Mouse (Mus musculus) heart, embryonic 12.5 days (tissue): ENCODE measurements around the gene Cyp27b1. TPM values are rescaled to one million over a fixed set of nuclear protein-coding genes. Genes with fewer than 3 reads are reported as not detected.
"Not testable (repeated sequence)": the region's sequence is repeated elsewhere in the genome, so short reads cannot be mapped to it uniquely, and the experiment has no call there.

Source experiments
- ATAC-seq: fragments of 200-750 bp; cut with Nextera tagmentation; 2 replicates; pipeline ENCODE4 v1.8.0; 2017; ENCODE audit warnings: moderate TSS enrichment, moderate library complexity; ENCODE audit not compliant: insufficient number of reproducible peaks, low FRiP score
- H3K27ac ChIP-seq: fragments of 300-500 bp; sonication (generic); 2 replicates; pipeline ENCODE4 v1.5.1; 2016; ENCODE audit warnings: mild to moderate bottlenecking, moderate library complexity; ENCODE audit not compliant: poor library complexity, severe bottlenecking
- H3K27me3 ChIP-seq: fragments of 300-500 bp; sonication (generic); replicated peaks from 2 replicates; pipeline ENCODE4 v1.6.1; 2016; ENCODE audit warnings: mild to moderate bottlenecking, moderate library complexity
- H3K36me3 ChIP-seq: fragments of 300-500 bp; sonication (generic); 2 replicates; pipeline ENCODE4 v1.6.1; 2016; ENCODE audit warnings: mild to moderate bottlenecking, moderate library complexity
- H3K4me1 ChIP-seq: fragments of 300-500 bp; sonication (generic); replicated peaks from 2 replicates; pipeline ENCODE4 v1.6.1; 2016; ENCODE audit warnings: mild to moderate bottlenecking
- H3K4me2 ChIP-seq: fragments of 300-500 bp; sonication (generic); 2 replicates; pipeline ENCODE4 v1.6.1; 2016; ENCODE audit warnings: mild to moderate bottlenecking, moderate library complexity
- H3K4me3 ChIP-seq: fragments of 300-500 bp; sonication (generic); 2 replicates; pipeline ENCODE4 v1.5.1; 2016; ENCODE audit warnings: mild to moderate bottlenecking
- H3K9ac ChIP-seq: fragments of 300-500 bp; sonication (generic); 2 replicates; pipeline ENCODE4 v1.6.1; 2016; ENCODE audit warnings: mild to moderate bottlenecking, moderate library complexity
- H3K9me3 ChIP-seq: fragments of 300-500 bp; sonication (generic); replicated peaks from 2 replicates; pipeline ENCODE4 v1.6.1; 2016; ENCODE audit warnings: mild to moderate bottlenecking, moderate library complexity
- WGBS: fragments of 180-500 bp; shearing (Covaris S2); methylation state at CpG from one replicate; pipeline ENCODE4 v1.1.7; 2016; 5-methylcytosine and 5-hydroxymethylcytosine counted together
- polyA plus RNA-seq: library from polyadenylated mRNA; unstranded; fragments of >200 nt; fragmentation: Nextera tagmentation; extraction: Ambion mirVana; gene quantifications from 2 replicates; pipeline ENCODE4 v1.2.1, GENCODE M21; 2016

Gene Cyp27b1
- polyA plus RNA-seq, 1 experiment from 2014 or later = 0.18 TPM

DNA sequence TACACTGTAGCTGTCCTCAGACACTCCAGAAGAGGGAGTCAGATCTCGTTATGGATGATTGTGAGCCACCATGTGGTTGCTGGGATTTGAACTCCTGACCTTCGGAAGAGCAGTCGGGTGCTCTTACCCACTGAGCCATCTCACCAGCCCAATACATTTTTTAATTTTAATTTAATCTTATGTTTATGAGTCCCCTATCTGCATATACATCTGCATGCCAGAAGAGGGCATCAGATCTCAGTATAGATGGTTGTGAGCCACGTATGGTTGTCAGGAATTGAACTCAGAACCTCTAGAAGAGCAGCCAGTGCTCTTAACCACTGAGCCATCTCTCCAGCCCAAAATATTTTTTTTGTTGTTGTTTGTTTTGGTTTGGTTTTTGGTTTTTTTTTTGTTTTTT is 24.2 kb downstream of the Cyp27b1 start:
- H3K27ac ChIP-seq, ATAC-seq, H3K4me3 ChIP-seq, H3K9ac ChIP-seq, H3K4me2 ChIP-seq, H3K9me3 ChIP-seq: not testable (repeated sequence)
- peaks cover 15% of the 10 kb centered on the region for H3K36me3 ChIP-seq
- 87% methylated on average over 4 of the region's 4 CpGs for WGBS
- H3K27me3 ChIP-seq = peaks cover 25% of the 10 kb centered on the region
- peaks cover 19% of the 10 kb centered on the region for H3K4me1 ChIP-seq

GRCm38 (mm10) chr10:127072969-127073368 is 24.9 kb downstream of the Cyp27b1 start:
- Histone ChIP-seq H3K27me3 (peaks cover 32% of the 10 kb centered on the region), H3K4me1 (peaks cover 19% of the 10 kb centered on the region)
- H3K9me3 ChIP-seq, ATAC-seq, H3K36me3 ChIP-seq, H3K27ac ChIP-seq, H3K4me2 ChIP-seq, H3K4me3 ChIP-seq, H3K9ac ChIP-seq: not testable (repeated sequence)
- 81% methylated on average over 2 of the region's 2 CpGs for WGBS

DNA sequence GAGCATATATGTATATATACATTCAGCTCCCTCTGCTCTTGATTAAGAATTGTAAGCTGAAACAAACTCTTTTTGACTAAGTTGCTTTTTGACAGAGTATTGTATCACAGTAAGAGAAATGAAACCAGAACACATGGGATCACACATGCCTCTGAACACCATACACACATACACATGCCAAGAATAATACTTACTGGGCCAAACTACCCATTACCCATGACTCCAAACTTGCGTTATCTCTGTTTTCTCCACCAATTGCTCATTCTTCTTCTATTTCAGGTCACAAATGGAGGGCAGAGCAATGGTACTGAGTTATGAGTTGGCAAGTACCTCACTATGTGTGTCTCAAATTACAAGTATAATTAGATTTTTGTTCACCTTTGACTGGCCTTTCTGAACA is 25.9 kb downstream of the Cyp27b1 start:
- Histone ChIP-seq H3K4me2 (no peak overlapping the region), H3K4me3 (no peak overlapping the region), H3K27me3 (peaks cover 42% of the 10 kb centered on the region), H3K9ac (no peak overlapping the region), H3K36me3 (no peaks in the 10 kb centered on the region), H3K27ac (no peak overlapping the region), H3K4me1 (peaks cover 18% of the 10 kb centered on the region), H3K9me3 (no peaks in the 10 kb centered on the region)
- WGBS = 93% methylated on average over 1 of the region's 1 CpGs
- ATAC-seq = no peak

DNA sequence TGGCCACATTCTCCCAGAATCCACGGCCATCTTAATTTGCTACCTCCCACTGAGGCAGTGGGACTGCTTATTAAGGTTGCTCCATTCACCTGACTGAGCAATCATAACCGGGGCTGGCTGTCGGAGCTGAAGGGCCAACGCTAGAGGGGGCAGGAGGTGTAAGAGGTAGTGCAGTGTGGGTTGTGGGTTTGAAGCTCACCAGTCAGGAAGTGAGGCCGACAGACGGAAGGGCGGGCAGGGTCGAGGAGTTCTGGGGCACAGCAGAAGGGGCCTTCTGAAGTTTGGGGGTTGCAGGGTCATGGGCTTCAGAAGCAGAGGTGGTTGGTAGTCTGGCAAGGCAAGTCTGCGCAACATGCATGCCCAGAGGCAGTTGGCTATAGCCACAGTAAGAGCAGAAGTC is 27.0 kb downstream of the Cyp27b1 start, which contains the start of gene Agap2:
TSS of gene Agap2 (plus strand) at position 205 of the 400 bp plus-strand sequence.
- Histone ChIP-seq H3K27ac (no peak within 1 kb of the TSS), H3K4me2 (no peak within 1 kb of the TSS), H3K4me1 (peaks cover 24% of the 10 kb centered on the region), H3K9me3 (no peaks in the 10 kb centered on the region), H3K4me3 (no peak within 1 kb of the TSS), H3K9ac (no peak within 1 kb of the TSS), H3K36me3 (no peaks in the 10 kb centered on the region), H3K27me3 (peaks cover 53% of the 10 kb centered on the region)
- WGBS = 55% methylated on average over 9 of the region's 9 CpGs
- ATAC-seq = no peak

DNA sequence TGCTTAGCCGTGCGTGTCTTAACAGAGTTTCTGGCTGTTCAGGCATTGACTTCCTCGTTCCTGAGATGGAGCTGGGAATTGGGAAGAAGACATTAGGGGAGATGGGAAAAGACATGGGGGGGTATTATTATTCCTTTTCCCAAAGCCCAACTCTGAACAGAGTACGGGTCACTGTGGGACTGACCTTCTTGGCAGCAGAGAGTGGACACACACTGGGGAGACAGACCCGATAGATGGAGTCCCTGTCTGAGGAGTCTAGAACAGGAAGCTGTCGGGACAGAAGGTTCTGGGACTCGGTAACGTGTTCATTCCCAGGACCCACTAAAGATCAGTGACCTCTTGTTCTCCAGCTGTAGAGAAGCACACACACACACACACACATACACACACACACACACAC is 27.6 kb downstream of the Cyp27b1 start:
- Histone ChIP-seq H3K27ac (no peak overlapping the region), H3K36me3 (no peaks in the 10 kb centered on the region), H3K27me3 (peaks cover 59% of the 10 kb centered on the region), H3K9ac (no peak overlapping the region), H3K9me3 (no peaks in the 10 kb centered on the region), H3K4me3 (no peak overlapping the region), H3K4me1 (peaks cover 24% of the 10 kb centered on the region), H3K4me2 (no peak overlapping the region)
- ATAC-seq = no peak
- WGBS = 64% methylated on average over 8 of the region's 8 CpGs

DNA sequence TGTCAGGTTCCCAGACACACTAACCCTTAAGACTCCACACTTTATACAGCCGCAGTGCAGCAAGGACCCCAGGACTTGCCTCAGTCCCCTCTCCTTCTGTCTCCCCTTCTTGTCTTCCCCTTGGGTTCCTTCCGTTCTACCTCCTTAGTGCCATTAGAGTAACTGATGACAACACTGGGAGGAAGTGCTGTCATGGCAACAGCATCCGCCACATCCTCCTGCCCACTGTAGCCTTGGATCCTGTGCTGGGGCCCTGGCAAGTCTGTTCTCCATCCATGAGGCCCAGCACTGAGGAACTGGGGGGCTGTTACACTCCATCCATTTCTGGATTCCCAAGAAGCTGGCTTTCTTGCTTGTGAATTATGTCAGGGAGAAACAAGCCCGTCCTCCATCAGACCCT is 28.0 kb downstream of the Cyp27b1 start:
- Histone ChIP-seq H3K27ac (no peak overlapping the region), H3K4me3 (no peak overlapping the region), H3K4me1 (peaks cover 23% of the 10 kb centered on the region), H3K27me3 (peaks cover 63% of the 10 kb centered on the region), H3K9me3 (no peaks in the 10 kb centered on the region), H3K9ac (no peak overlapping the region), H3K36me3 (no peaks in the 10 kb centered on the region), H3K4me2 (no peak overlapping the region)
- no peak for ATAC-seq
- WGBS = 43% methylated on average over 4 of the region's 4 CpGs

DNA sequence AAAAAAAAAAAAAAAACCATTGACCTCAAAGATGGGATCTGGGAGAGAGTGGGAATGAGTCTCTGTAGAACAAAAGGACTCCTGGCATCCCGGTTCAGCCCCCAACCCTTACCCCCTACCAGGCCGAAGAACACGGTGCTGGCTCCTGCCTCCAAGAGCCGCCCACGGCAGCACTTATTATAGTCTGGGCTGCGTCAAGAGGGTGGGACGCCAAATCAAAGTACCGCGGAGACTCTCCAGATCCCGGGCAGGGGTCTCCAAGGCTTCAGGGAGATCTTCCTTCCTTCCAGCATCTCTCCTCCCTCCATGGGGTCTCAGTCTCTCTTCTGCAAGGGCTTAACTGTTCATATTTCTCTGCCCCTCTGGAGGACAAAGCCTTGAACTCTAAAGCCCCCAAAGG is 29.5 kb downstream of the Cyp27b1 start:
- Histone ChIP-seq H3K4me3 (no peak overlapping the region), H3K9ac (no peak overlapping the region), H3K4me2 (no peak overlapping the region), H3K9me3 (no peaks in the 10 kb centered on the region), H3K4me1 (peaks cover 31% of the 10 kb centered on the region), H3K27me3 (peaks cover 78% of the 10 kb centered on the region), H3K27ac (no peak overlapping the region), H3K36me3 (no peaks in the 10 kb centered on the region)
- 8% methylated on average over 10 of the region's 10 CpGs for WGBS
- ATAC-seq = no peak

DNA sequence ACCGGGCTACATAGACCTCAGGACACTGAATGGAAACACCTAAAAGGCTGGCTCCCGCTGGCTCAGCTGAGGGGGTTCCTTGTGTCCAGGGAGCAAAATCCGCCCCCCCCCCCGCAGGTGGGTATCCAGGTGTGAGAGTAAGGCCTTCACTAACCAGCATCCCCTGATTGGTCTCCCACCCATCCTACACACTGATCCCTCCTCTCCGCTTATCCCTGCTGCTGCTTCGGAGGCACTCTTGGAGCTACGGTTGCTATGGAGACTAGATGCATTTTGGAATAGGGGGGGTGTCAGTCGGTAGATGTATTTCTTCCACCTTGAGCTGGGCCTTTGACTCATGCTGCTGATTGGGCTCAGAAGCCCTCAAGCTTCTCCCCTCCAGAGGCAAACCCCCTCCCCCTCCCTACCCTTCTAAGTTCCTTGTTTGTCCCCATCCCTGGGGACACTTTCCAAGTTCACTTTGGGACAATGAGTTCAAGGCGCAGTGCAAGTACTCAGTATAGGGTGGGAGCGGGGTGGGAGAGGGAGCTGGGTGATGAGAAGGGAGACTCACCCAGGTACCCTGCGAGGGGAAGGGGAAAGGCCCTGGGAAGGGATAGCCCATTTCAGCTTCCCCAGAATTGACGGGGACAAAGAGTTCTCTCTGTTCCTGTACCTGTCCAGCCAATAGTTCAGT is 30.1 kb downstream of the Cyp27b1 start:
- H3K27me3 ChIP-seq = peaks cover 84% of the 10 kb centered on the region
- H3K27ac ChIP-seq = no peak overlapping the region
- no peak overlapping the region; the same call in 1 of the 2 replicates for H3K4me3 ChIP-seq
- H3K9ac ChIP-seq = no peak overlapping the region
- no peaks in the 10 kb centered on the region for H3K9me3 ChIP-seq
- 4% methylated on average over 12 of the region's 12 CpGs for WGBS
- H3K36me3 ChIP-seq = no peaks in the 10 kb centered on the region
- peak overlapping the region; percentile 82 for H3K4me2 ChIP-seq
- H3K4me1 ChIP-seq = peaks cover 31% of the 10 kb centered on the region
- ATAC-seq = no peak

- H3K9ac ChIP-seq = peak overlapping the region; percentile 52; the same call in 1 of the 2 replicates
- H3K27ac ChIP-seq = no peak overlapping the region
- peaks cover 92% of the 10 kb centered on the region for H3K27me3 ChIP-seq
- H3K9me3 ChIP-seq = no peaks in the 10 kb centered on the region
- no peak for ATAC-seq
- H3K4me3 ChIP-seq = peak overlapping the region; percentile 49
- H3K36me3 ChIP-seq = no peaks in the 10 kb centered on the region
- under 1% methylated on average over 28 of the region's 49 CpGs for WGBS
- peaks cover 31% of the 10 kb centered on the region for H3K4me1 ChIP-seq
- H3K4me2 ChIP-seq = peak overlapping the region; percentile 82
These were observed 30.9 kb downstream of the Cyp27b1 start for GRCm38 (mm10) chr10:127078677-127079575.

DNA sequence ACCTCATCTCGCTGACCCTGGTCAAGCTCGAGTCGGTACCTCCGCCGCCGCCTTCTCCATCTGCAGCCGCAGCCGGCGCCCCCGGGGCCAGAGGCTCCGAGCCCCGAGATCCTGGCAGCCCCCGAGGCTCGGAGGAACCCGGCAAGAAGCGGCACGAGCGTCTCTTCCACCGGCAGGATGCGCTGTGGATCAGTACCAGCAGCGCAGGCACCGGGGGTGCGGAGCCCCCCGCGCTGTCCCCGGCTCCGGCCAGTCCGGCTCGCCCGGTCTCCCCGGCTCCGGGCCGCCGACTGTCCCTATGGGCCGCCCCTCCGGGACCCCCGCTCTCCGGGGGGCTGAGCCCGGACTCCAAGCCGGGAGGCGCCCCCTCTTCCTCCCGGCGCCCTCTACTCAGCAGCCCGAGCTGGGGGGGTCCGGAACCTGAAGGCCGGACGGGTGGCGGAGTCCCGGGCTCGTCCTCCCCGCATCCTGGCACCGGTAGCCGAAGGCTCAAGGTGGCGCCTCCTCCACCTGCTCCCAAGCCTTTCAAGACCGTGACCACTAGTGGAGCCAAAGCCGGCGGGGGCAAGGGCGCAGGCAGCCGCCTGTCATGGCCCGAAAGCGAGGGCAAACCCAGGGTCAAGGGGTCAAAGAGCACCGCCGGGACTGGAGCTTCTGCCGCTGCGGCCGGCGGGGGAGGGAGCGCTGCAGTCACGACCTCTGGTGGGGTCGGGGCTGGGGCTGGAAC is 31.8 kb downstream of the Cyp27b1 start:
- H3K9me3 ChIP-seq = no peaks in the 10 kb centered on the region
- 2% methylated on average over 68 of the region's 70 CpGs for WGBS
- H3K27me3 ChIP-seq = peaks cover 99% of the 10 kb centered on the region
- peak overlapping the region; percentile 49 for H3K4me3 ChIP-seq
- no peak overlapping the region for H3K27ac ChIP-seq
- H3K4me1 ChIP-seq = peaks cover 31% of the 10 kb centered on the region
- ATAC-seq = no peak
- peak overlapping the region; percentile 82 for H3K4me2 ChIP-seq
- no peaks in the 10 kb centered on the region for H3K36me3 ChIP-seq
- H3K9ac ChIP-seq = peak overlapping the region; percentile 52; the same call in 1 of the 2 replicates
